Mouse (Mus musculus): ENCODE measurements at regions not wholly inside any gene's neighbourhood (a gene's known extent, or its start where the extent isn't known, plus 50 kb on each side); places are given as distances from the start of the nearest gene placed in this dataset.

DNA sequence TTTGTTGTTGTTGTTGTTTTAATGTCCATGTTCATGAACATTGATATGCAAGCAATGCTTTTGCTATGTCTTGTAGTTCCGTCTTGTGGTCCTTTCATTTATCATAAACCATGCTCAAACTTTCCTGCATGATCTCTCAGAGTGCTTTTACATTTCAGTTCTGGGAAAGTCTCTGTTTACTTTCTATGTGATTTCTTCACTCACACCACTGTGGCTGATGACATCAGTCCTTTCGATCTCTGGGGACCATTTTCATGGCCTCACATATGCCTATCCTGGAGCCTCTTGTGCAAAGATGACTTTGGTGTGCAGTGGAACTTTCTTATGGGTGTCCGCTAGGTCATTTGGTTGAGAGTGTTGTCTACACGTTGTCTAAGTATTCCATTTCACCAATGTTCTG, 105.1 kb downstream of the Bcl2l11 start:
- TF ChIP-seq ZNF384 (IDR thresholded peaks at IDR 0.05; ENCODE audit: low read depth, low read length) (no peak), CHD2 (IDR thresholded peaks at IDR 0.05; ENCODE audit: low read depth, low read length) (no peak)
